Mouse (Mus musculus) olfactory bulb, adult 2 months (tissue): ENCODE results near the gene Nlrc4.

Experiments
- CTCF ChIP-seq: fragments of 200-500 bp; IDR thresholded peaks from 2 replicates; pipeline ENCODE4 v1.5.1; 2012; ENCODE audit warnings: low read depth, mild to moderate bottlenecking, low read length, moderate library complexity; ENCODE audit not compliant: insufficient read depth
- POLR2A ChIP-seq: fragments of 200-500 bp; IDR thresholded peaks from 2 replicates; pipeline ENCODE4 v1.6.1; 2012; ENCODE audit warnings: mild to moderate bottlenecking, low read depth, low read length, moderate library complexity; ENCODE audit not compliant: insufficient read depth

DNA sequence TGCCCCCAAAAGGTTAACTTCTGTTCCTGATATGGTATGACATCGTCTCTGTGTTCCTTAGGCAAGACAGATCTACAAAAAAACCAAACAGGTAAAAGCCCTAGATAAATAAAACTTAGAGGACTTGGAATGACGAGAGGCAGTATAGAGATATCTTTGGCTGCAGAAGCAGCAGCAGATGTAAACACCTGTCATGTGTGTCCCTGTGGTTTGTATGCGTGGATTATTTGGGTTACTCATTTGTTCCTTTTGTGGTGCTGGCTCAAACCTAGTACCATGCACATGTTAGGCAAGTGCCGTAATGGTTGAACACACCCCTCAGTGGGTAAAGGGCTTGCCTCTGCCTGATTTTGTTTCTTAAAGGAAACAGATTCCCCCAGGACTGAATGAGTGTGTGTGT lies 41.3 kb upstream of the Nlrc4 start:
- TF ChIP-seq CTCF: no peak
- no peak for TF ChIP-seq POLR2A
